Comparison of ENCODE assay signal across 11 mouse cellular contexts in genomic region chr2:164414167-164414566, GRCm38 (mm10). TPM values are rescaled to one million over a fixed set of nuclear protein-coding genes. Genes with fewer than 3 reads are reported as not detected.
DNase-seq lines count a peak whose midpoint lies in the region; ATAC-seq and TF ChIP-seq lines count a peak whose summit lies in the region.
"Had no signal": no experiment of that assay in that cellular context is flagged by ENCODE, and none has a peak within 500 bp of the region (broad histone marks: within the 10 kb centered on the region; RNA-seq: fewer than 3 reads in every experiment).

No protein-coding gene starts in this region.

- peaks cover 66% of the 10 kb centered on the region for H3K27me3 ChIP-seq in heart, embryonic 13.5 days (replicated peaks)
- peaks cover 14% of the 10 kb centered on the region for H3K27me3 ChIP-seq in hindbrain, embryonic 11.5 days (ENCODE audit: control insufficient read depth, insufficient read depth, low read length)

- no peak for ATAC-seq in heart, embryonic 13.5 days (ENCODE audit: extremely low read depth, insufficient number of reproducible peaks, low FRiP score, low TSS enrichment)
- ATAC-seq in hindbrain, embryonic 11.5 days (ENCODE audit: low FRiP score), result no peak
- ATAC-seq in megakaryocyte, adult 5-6 weeks (ENCODE audit: poor library complexity, severe bottlenecking), result 0 out of 2 replicates have a peak, but pooled peaks have one; percentile 10

- no peak for DNase-seq in heart, adult 11 months
- DNase-seq in ES-E14 (ENCODE audit: low read depth, low spot score) (no peak), adipocyte (ENCODE audit: low spot score) (no peak)
- no peak for DNase-seq in hindbrain, embryonic 11.5 days (ENCODE audit: low spot score)
- no peak for DNase-seq in urinary bladder, postnatal 4 days (ENCODE audit: low spot score in 2 of 2)
- no peak for DNase-seq in layer of hippocampus, adult 8-10 months (ENCODE audit: low spot score in 2 of 2)
- DNase-seq: cerebellum, adult 9-10 months; gastrocnemius, postnatal 14 days; layer of hippocampus, adult 9-11 months had no signal

- H3K4me1 ChIP-seq in heart, embryonic 13.5 days, result peaks cover 12% of the 10 kb centered on the region
- H3K4me1 ChIP-seq in ES-E14 (ENCODE audit: control insufficient read depth in 2 of 2, insufficient read depth in 2 of 2, low read length in 2 of 2, poor library complexity in 1 of 2), result peaks cover 1 to 11% of the 10 kb centered on the region in 2 experiments; a peak in 1 of 4 replicates
- H3K4me1 ChIP-seq in hindbrain, embryonic 11.5 days (replicated peaks; ENCODE audit: control insufficient read depth, insufficient read depth, low read length), result no peaks in the 10 kb centered on the region

- H3K4me2 ChIP-seq in heart, embryonic 13.5 days, result peak overlapping the region; percentile 61
- H3K4me2 ChIP-seq in hindbrain, embryonic 11.5 days (replicated peaks; ENCODE audit: low read depth, low read length), result 0 out of 2 replicates have a peak overlapping the region, but pooled peaks have one; percentile 23

- H3K36me3 ChIP-seq in heart, embryonic 13.5 days, result no peaks in the 10 kb centered on the region
- H3K36me3 ChIP-seq in ES-E14 (ENCODE audit: control insufficient read depth, insufficient read depth, low read length, poor library complexity, severe bottlenecking), result no peaks in the 10 kb centered on the region
- H3K36me3 ChIP-seq in hindbrain, embryonic 11.5 days (ENCODE audit: control insufficient read depth, insufficient read depth, low read length), result no peaks in the 10 kb centered on the region

- H3K9ac ChIP-seq in heart, embryonic 13.5 days, result peak overlapping the region; percentile 58; the same call in 1 of the 2 replicates
- peak overlapping the region; percentile 45; the same call in 1 of the 2 replicates for H3K9ac ChIP-seq in ES-E14 (ENCODE audit: insufficient read depth, low read depth, low read length, poor library complexity, severe bottlenecking)
- H3K9ac ChIP-seq in hindbrain, embryonic 11.5 days (ENCODE audit: low read depth, low read length), result no peak overlapping the region

- in situ Hi-C loops in ES-E14 (cut with MboI; ENCODE audit: low sequenced_read_pairs in 2 of 2, unreplicated experiment in 2 of 2), result no loop called here

- 22% methylated on average over 28 of the region's 28 CpGs for WGBS in heart, embryonic 13.5 days
- WGBS in hindbrain, embryonic 11.5 days, result 23% methylated on average over 27 of the region's 28 CpGs

- H3K9me3 ChIP-seq in heart, embryonic 13.5 days, result no peaks in the 10 kb centered on the region
- H3K9me3 ChIP-seq in ES-E14 (ENCODE audit: control insufficient read depth, insufficient read depth, low read depth, low read length), result no peaks in the 10 kb centered on the region
- H3K9me3 ChIP-seq in hindbrain, embryonic 11.5 days (ENCODE audit: control insufficient read depth, low read length), result no peaks in the 10 kb centered on the region

- H3K27ac ChIP-seq in heart, embryonic 13.5 days (replicated peaks), result no peak overlapping the region
- H3K27ac ChIP-seq in ES-E14 (ENCODE audit: insufficient read depth, low read depth, low read length, poor library complexity, severe bottlenecking), result no peak overlapping the region
- H3K27ac ChIP-seq in hindbrain, embryonic 11.5 days (ENCODE audit: low read depth, low read length), result no peak overlapping the region

- peak overlapping the region; percentile 35 for H3K4me3 ChIP-seq in heart, embryonic 13.5 days
- H3K4me3 ChIP-seq in ES-E14 (ENCODE audit: insufficient read depth in 1 of 2, low read depth in 1 of 2, low read length in 2 of 2, poor library complexity in 1 of 2, severe bottlenecking in 1 of 2), result peak overlapping the region; percentile 48 to 54; a peak in 3 of 4 replicates
- no peak overlapping the region for H3K4me3 ChIP-seq in hindbrain, embryonic 11.5 days (ENCODE audit: low read depth, low read length)

TF ChIP-seq in ES-E14, 5 proteins besides CTCF, POLR2A, EP300 and RAD21:
- TF ChIP-seq ZNF384 (IDR thresholded peaks at IDR 0.05; ENCODE audit: low read depth, low read length), result no peak
- no peak for TF ChIP-seq MAFK (IDR thresholded peaks at IDR 0.05; ENCODE audit: insufficient read depth, low read depth, low read length)
- TF ChIP-seq ZC3H11A (IDR thresholded peaks at IDR 0.05; ENCODE audit: borderline replicate concordance, low read depth, low read length), result no peak
- TF ChIP-seq HCFC1 (IDR thresholded peaks at IDR 0.05; ENCODE audit: borderline replicate concordance, insufficient read depth, low read length), result no peak
- TF ChIP-seq CHD2 (IDR thresholded peaks at IDR 0.05; ENCODE audit: low read depth, low read length), result no peak
TF ChIP-seq in ES-E14: peak in this region for 0.

RNA-seq across cellular contexts. Expression of gene Matn4, which starts 9.2 kb away (rescaled TPM):
- 5.2 and 7.7 TPM in 2 replicates for polyA plus RNA-seq in heart, embryonic 13.5 days (2015; fragmentation: Nextera tagmentation; extraction: Ambion mirVana)
- total RNA-seq in ES-E14 (2012; rRNA removed), result 1.7 and 2.3 TPM in 2 replicates
- 0.71 and 0.91 TPM in 2 replicates for polyA plus RNA-seq in hindbrain, embryonic 11.5 days (2014; fragmentation: Nextera tagmentation; extraction: Ambion mirVana)
- not detected in 2 replicates for total RNA-seq in megakaryocyte, adult 5-6 weeks (2015)
- not detected in 2 replicates for total RNA-seq in megakaryocyte, adult 5-6 weeks (2017)
- total RNA-seq in layer of hippocampus, adult 8-10 months (2022), result 10 to 100 TPM; 11.1 to 12.6 (median 11.9) TPM

RNA-seq across cellular contexts. Expression of gene Rbpjl, which starts 11.2 kb away (rescaled TPM):
- polyA plus RNA-seq in heart, embryonic 13.5 days (2015; fragmentation: Nextera tagmentation; extraction: Ambion mirVana), result 0.21 and 0.23 TPM in 2 replicates
- 0.04 TPM in 1 of 2 replicates, not detected in the other for total RNA-seq in ES-E14 (2012; rRNA removed)
- not detected in 2 replicates for polyA plus RNA-seq in hindbrain, embryonic 11.5 days (2014; fragmentation: Nextera tagmentation; extraction: Ambion mirVana)
- not detected in 2 replicates for total RNA-seq in megakaryocyte, adult 5-6 weeks (2015)
- not detected in 2 replicates for total RNA-seq in megakaryocyte, adult 5-6 weeks (2017)
- total RNA-seq in layer of hippocampus, adult 8-10 months (2022), result under 1 TPM; 0.34 to 0.67 (median 0.42) TPM

RNA-seq across cellular contexts. Expression of gene Slpi, which starts 25.3 kb away (rescaled TPM):
- polyA plus RNA-seq in heart, embryonic 13.5 days (2015; fragmentation: Nextera tagmentation; extraction: Ambion mirVana), result 0.90 and 1.8 TPM in 2 replicates
- not detected in 2 replicates for total RNA-seq in ES-E14 (2012; rRNA removed)
- 0.43 and 0.46 TPM in 2 replicates for polyA plus RNA-seq in hindbrain, embryonic 11.5 days (2014; fragmentation: Nextera tagmentation; extraction: Ambion mirVana)
- total RNA-seq in megakaryocyte, adult 5-6 weeks (2015), result 454 and 463 TPM in 2 replicates
- 81.4 and 109 TPM in 2 replicates for total RNA-seq in megakaryocyte, adult 5-6 weeks (2017)
- total RNA-seq in layer of hippocampus, adult 8-10 months (2022), result 1 to 10 TPM in 3 of 4 experiments, not detected in 1; 1.2 to 1.5 (median 1.2) TPM

RNA-seq across cellular contexts. Expression of gene Sdc4, which starts 29.5 kb away (rescaled TPM):
- polyA plus RNA-seq in heart, embryonic 13.5 days (2015; fragmentation: Nextera tagmentation; extraction: Ambion mirVana), result 36.6 and 46.5 TPM in 2 replicates
- total RNA-seq in ES-E14 (2012; rRNA removed), result 102 and 172 TPM in 2 replicates
- polyA plus RNA-seq in hindbrain, embryonic 11.5 days (2014; fragmentation: Nextera tagmentation; extraction: Ambion mirVana), result 9.8 and 11.6 TPM in 2 replicates
- total RNA-seq in megakaryocyte, adult 5-6 weeks (2015), result 0.76 and 0.82 TPM in 2 replicates
- total RNA-seq in megakaryocyte, adult 5-6 weeks (2017), result 0.49 and 0.88 TPM in 2 replicates
- total RNA-seq in layer of hippocampus, adult 8-10 months (2022), result 100 to 1,000 TPM; 109 to 165 (median 131) TPM

RNA-seq across cellular contexts. Expression of gene Sys1, which starts 42.6 kb away (rescaled TPM):
- polyA plus RNA-seq in heart, embryonic 13.5 days (2015; fragmentation: Nextera tagmentation; extraction: Ambion mirVana), result 37.2 and 43.0 TPM in 2 replicates
- total RNA-seq in ES-E14 (2012; rRNA removed), result 47.6 and 51.1 TPM in 2 replicates
- 71.3 and 72.2 TPM in 2 replicates for polyA plus RNA-seq in hindbrain, embryonic 11.5 days (2014; fragmentation: Nextera tagmentation; extraction: Ambion mirVana)
- total RNA-seq in megakaryocyte, adult 5-6 weeks (2015), result 50.9 and 52.3 TPM in 2 replicates
- total RNA-seq in megakaryocyte, adult 5-6 weeks (2017), result 14.9 and 20.2 TPM in 2 replicates
- total RNA-seq in layer of hippocampus, adult 8-10 months (2022), result 10 to 100 TPM; 40.4 to 45.8 (median 44.8) TPM

Comparison
In these comparisons a context has a peak if more than half of its experiments do, and no peak if none do; other contexts are left out.
1. RNA of gene Slpi, which starts 25.3 kb away (total RNA-seq): 81.4 to 463 TPM in megakaryocyte, adult 5-6 weeks; 1.2 to 1.5 TPM in layer of hippocampus, adult 8-10 months and not detected in ES-E14; every median in the first group is over 10 times any median in the second.